Mouse (Mus musculus) heart, embryonic 11.5 days (tissue): Measurements from ENCODE around the gene Vkorc1l1. TPM values are rescaled to one million over a fixed set of nuclear protein-coding genes. Genes with fewer than 3 reads are reported as not detected.
"Not testable (repeated sequence)": the region's sequence is repeated elsewhere in the genome, so short reads cannot be mapped to it uniquely, and the experiment has no call there.

Experiments
- ATAC-seq: fragments of 200-750 bp; cut with Nextera tagmentation; replicated peaks from 2 replicates; pipeline ENCODE4 v1.8.0; 2017; ENCODE audit warnings: moderate library complexity; ENCODE audit not compliant: insufficient number of reproducible peaks, low FRiP score, low TSS enrichment
- H3K27ac ChIP-seq: fragments of 300-500 bp; sonication (generic); 2 replicates; pipeline ENCODE4 v1.5.1; 2014; ENCODE audit warnings: mild to moderate bottlenecking, low read depth, low read length
- H3K27me3 ChIP-seq: fragments of 300-500 bp; sonication (generic); 2 replicates; pipeline ENCODE4 v1.6.1; 2014; ENCODE audit warnings: mild to moderate bottlenecking, low read length, mixed read lengths; ENCODE audit not compliant: control insufficient read depth, insufficient read depth
- H3K36me3 ChIP-seq: fragments of 300-500 bp; sonication (generic); 2 replicates; pipeline ENCODE4 v1.6.1; 2014; ENCODE audit warnings: mild to moderate bottlenecking, low read length, moderate library complexity, mixed read lengths; ENCODE audit not compliant: control insufficient read depth, insufficient read depth
- H3K4me1 ChIP-seq: fragments of 300-500 bp; sonication (generic); 2 replicates; pipeline ENCODE4 v1.6.1; 2014; ENCODE audit warnings: low read length; ENCODE audit not compliant: control insufficient read depth, insufficient read depth
- H3K4me2 ChIP-seq: fragments of 300-500 bp; sonication (generic); 2 replicates; pipeline ENCODE4 v1.6.1; 2014; ENCODE audit warnings: mild to moderate bottlenecking, moderate library complexity
- H3K4me3 ChIP-seq: fragments of 300-500 bp; sonication (generic); 2 replicates; pipeline ENCODE4 v1.5.1; 2014; ENCODE audit warnings: low read depth, low read length
- H3K9ac ChIP-seq: fragments of 300-500 bp; sonication (generic); 2 replicates; pipeline ENCODE4 v1.6.1; 2014; ENCODE audit warnings: mild to moderate bottlenecking, low read depth, low read length, moderate library complexity
- H3K9me3 ChIP-seq: fragments of 300-500 bp; sonication (generic); replicated peaks from 2 replicates; pipeline ENCODE4 v1.6.1; 2016; ENCODE audit warnings: low read length; ENCODE audit not compliant: control insufficient read depth
- WGBS: fragments of 180-500 bp; shearing (Covaris S2); extraction: QIAGEN DNeasy Blood & Tissue Kit; methylation state at CpG from one replicate; pipeline ENCODE4 v1.1.7; 2014; ENCODE audit not compliant: insufficient replicate concordance; 5-methylcytosine and 5-hydroxymethylcytosine counted together
- polyA plus RNA-seq: library from polyadenylated mRNA; unstranded; fragments of >200 nt; fragmentation: Nextera tagmentation; extraction: Ambion mirVana; gene quantifications from 2 replicates; pipeline ENCODE4 v1.2.1, GENCODE M21; 2014

The Vkorc1l1 gene
- polyA plus RNA-seq, 1 experiment from 2014 or later = 16.3 TPM

DNA sequence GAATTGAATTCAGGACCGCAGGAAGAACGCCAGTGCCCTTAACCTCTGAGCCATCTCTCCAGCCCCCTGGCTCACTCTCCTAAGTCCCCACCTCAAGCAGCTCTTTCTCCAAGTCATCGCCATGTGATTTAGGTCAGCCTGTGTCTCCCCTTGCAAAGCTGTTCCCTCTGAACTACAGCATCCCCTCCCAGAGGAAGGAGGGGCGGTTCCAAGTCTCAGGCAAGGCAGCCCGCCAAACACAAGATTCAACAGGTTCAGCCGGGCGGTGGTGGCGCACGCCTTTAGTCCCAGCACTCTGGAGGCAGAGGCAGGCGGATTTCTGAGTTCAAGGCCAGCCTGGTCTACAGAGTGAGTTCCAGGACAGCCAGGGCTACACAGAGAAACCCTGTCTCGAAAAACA, 26.3 kb upstream of the Vkorc1l1 start:
- H3K36me3 ChIP-seq, ATAC-seq: not testable (repeated sequence)
- 78% methylated on average over 11 of the region's 11 CpGs for WGBS

DNA sequence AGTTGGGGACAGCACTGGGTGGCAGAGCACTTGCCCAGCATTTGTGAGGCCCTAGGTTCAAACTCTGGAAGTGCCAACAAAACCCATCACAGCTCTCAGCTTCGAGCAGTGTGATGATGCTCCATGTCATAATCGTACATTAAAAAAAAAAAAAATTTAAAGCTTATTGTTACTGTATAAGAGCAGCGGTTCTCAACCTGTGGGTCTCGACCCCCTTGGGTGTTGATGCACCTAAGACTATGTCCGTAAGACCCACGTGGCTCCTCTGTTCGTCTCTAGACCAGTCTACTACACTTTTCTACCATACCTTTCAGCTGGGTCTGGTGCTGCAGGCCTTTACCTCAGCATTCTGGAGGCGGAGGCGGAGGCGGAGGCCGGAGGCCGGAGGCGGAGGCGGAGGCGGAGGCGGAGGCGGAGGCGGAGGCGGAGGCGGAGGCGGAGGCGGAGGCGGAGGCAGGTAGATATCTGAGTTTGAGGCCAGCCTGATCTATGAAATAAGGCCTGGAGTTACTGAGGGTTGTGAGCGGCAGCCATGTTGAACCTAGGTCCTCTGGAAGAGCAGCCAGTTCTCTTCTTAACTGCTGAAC, 23.6 kb upstream of the Vkorc1l1 start:
- Histone ChIP-seq H3K9ac (no peak overlapping the region), H3K4me1 (no peaks in the 10 kb centered on the region), H3K9me3 (no peaks in the 10 kb centered on the region), H3K36me3 (no peaks in the 10 kb centered on the region), H3K4me3 (no peak overlapping the region), H3K4me2 (no peak overlapping the region), H3K27ac (no peak overlapping the region), H3K27me3 (no peaks in the 10 kb centered on the region)
- no peak for ATAC-seq
- WGBS = 77% methylated on average over 24 of the region's 24 CpGs

More for the DNA sequence above, 26.3 kb upstream of the Vkorc1l1 start:
- not testable (repeated sequence) for H3K9me3 ChIP-seq, H3K27ac ChIP-seq, H3K4me2 ChIP-seq, H3K4me3 ChIP-seq, H3K9ac ChIP-seq, H3K4me1 ChIP-seq, H3K27me3 ChIP-seq

DNA sequence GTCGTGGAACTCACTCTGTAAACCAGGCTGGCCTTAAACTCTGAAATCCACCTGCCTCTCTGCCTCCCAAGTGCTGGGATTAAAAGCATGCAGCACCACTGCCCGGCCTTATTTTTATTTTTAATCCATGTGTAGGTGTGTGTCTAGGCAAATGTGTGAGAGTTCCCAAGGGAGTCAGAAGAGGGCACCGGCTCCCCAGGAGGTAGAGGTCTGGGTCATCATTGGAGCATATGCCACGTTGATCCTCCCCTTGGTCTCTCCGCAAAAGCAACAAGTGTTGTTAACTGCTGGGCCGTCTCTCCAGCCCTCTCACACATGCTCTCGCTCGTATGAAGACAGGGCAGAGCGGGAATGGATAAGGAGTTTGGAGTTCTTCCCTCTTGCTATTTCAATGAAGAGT, 23.0 kb upstream of the Vkorc1l1 start:
- no peak overlapping the region for H3K27ac ChIP-seq
- no peaks in the 10 kb centered on the region for H3K9me3 ChIP-seq
- H3K4me3 ChIP-seq = no peak overlapping the region
- H3K9ac ChIP-seq = no peak overlapping the region
- H3K4me2 ChIP-seq = no peak overlapping the region
- no peak for ATAC-seq
- no peaks in the 10 kb centered on the region for H3K27me3 ChIP-seq
- WGBS = 74% methylated on average over 9 of the region's 9 CpGs
- no peaks in the 10 kb centered on the region for H3K4me1 ChIP-seq
- no peaks in the 10 kb centered on the region for H3K36me3 ChIP-seq

DNA sequence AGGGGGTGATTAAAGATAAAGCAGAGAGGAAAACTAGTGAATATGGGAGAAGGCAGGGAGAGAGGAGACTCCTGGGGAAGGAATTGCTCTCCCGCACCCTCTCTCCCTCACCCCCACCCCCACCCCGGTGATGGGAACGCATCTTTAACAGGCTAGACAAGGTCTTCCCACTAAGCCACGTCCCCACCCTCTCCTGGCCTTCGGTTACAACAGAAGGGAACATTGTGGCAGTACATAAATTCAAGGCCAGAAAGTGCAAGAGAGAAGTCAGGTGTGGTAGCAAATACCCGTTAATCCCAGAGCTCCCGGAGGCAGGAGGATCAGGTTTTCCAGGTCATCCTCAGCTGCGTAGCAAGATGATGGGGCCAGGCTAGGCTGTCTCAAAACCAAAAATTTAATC, 22.4 kb upstream of the Vkorc1l1 start:
- no peak overlapping the region for H3K4me3 ChIP-seq
- 58% methylated on average over 8 of the region's 8 CpGs for WGBS
- no peaks in the 10 kb centered on the region for H3K27me3 ChIP-seq
- H3K36me3 ChIP-seq = no peaks in the 10 kb centered on the region
- no peak overlapping the region for H3K9ac ChIP-seq
- no peak for ATAC-seq
- H3K27ac ChIP-seq = no peak overlapping the region
- H3K4me2 ChIP-seq = no peak overlapping the region
- H3K9me3 ChIP-seq = no peaks in the 10 kb centered on the region
- H3K4me1 ChIP-seq = no peaks in the 10 kb centered on the region

DNA sequence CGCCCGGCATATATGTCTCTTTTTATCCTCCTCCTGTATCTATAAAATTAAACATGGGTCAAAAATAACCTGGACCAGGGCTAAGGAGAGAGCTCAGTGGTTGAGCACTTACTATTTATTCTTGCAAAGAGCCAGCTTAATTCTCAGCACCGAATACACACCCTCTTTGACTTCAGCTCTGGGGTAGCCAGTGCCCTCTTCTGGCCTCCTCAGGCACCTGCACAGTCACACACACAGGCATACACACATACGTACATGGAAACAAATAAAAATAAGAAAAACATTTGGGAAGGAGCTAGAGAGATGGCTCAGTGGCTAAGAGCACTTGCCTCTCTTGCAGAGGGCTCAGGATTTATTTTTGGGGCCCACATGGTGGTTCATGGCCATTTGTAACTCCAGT, 19.8 kb upstream of the Vkorc1l1 start:
- Histone ChIP-seq H3K4me2 (no peak overlapping the region), H3K4me1 (no peaks in the 10 kb centered on the region), H3K9ac (no peak overlapping the region), H3K36me3 (no peaks in the 10 kb centered on the region), H3K27ac (no peak overlapping the region), H3K27me3 (no peaks in the 10 kb centered on the region), H3K9me3 (no peaks in the 10 kb centered on the region), H3K4me3 (no peak overlapping the region)
- ATAC-seq = no peak
- WGBS = 90% methylated on average over 4 of the region's 4 CpGs

DNA sequence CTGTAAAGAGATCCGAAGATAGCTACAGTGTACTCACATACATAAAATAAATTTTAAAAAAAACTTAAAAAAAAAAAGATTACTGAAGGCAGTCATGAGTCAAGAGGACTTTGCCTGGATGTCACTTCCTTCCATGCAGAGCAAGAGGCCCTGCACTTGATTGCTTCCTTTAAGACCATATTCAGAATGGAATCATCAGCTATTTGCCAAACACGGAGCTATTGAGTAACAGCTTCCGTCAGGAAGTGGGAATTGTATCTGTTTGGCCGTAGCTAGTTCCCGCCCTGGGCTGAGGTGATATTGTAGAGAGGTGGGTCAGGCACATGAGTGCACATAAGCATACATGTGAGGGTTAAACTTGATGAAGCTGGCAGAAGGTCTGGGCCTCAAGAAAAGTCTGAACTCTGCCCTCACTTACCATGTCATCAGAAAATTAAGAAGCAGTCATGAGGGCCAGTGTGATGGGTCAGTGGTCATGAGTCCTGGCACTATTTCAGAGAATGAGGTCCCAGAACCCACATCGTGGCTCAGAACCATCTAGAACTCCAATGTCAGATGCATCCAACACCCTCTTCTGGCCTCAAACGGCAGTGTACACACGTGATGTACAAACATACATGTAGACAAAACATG, 16.8 kb upstream of the Vkorc1l1 start:
- no peak overlapping the region for H3K27ac ChIP-seq
- no peak overlapping the region for H3K9ac ChIP-seq
- H3K4me3 ChIP-seq = no peak overlapping the region
- 81% methylated on average over 8 of the region's 8 CpGs for WGBS
- no peaks in the 10 kb centered on the region for H3K27me3 ChIP-seq
- no peak for ATAC-seq
- no peak overlapping the region for H3K4me2 ChIP-seq
- no peaks in the 10 kb centered on the region for H3K4me1 ChIP-seq
- H3K36me3 ChIP-seq = no peaks in the 10 kb centered on the region
- no peaks in the 10 kb centered on the region for H3K9me3 ChIP-seq

DNA sequence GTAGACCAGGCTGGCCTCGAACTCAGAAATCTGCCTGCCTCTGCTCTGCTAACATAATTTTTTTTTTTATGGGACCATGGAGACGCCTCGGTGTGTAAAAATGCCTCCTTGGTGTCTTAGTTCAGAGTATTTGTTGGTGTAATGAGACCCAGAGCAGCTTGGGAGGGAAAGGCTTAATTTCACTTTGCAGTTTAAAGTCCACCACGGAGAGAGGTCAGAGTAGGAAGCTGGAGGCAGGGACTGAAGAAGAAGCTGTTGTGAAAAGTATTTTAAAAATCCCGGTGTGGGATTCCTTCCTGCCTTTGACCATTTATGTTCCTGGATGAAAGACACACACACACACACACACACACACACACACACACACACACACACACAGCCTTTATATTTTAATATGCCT, 15.8 kb upstream of the Vkorc1l1 start:
- H3K27me3 ChIP-seq = no peaks in the 10 kb centered on the region
- H3K9ac ChIP-seq = no peak overlapping the region
- ATAC-seq = no peak
- no peak overlapping the region for H3K4me3 ChIP-seq
- no peaks in the 10 kb centered on the region for H3K36me3 ChIP-seq
- no peak overlapping the region for H3K4me2 ChIP-seq
- H3K27ac ChIP-seq = no peak overlapping the region
- WGBS = 73% methylated on average over 5 of the region's 5 CpGs
- H3K4me1 ChIP-seq = no peaks in the 10 kb centered on the region
- H3K9me3 ChIP-seq = no peaks in the 10 kb centered on the region

DNA sequence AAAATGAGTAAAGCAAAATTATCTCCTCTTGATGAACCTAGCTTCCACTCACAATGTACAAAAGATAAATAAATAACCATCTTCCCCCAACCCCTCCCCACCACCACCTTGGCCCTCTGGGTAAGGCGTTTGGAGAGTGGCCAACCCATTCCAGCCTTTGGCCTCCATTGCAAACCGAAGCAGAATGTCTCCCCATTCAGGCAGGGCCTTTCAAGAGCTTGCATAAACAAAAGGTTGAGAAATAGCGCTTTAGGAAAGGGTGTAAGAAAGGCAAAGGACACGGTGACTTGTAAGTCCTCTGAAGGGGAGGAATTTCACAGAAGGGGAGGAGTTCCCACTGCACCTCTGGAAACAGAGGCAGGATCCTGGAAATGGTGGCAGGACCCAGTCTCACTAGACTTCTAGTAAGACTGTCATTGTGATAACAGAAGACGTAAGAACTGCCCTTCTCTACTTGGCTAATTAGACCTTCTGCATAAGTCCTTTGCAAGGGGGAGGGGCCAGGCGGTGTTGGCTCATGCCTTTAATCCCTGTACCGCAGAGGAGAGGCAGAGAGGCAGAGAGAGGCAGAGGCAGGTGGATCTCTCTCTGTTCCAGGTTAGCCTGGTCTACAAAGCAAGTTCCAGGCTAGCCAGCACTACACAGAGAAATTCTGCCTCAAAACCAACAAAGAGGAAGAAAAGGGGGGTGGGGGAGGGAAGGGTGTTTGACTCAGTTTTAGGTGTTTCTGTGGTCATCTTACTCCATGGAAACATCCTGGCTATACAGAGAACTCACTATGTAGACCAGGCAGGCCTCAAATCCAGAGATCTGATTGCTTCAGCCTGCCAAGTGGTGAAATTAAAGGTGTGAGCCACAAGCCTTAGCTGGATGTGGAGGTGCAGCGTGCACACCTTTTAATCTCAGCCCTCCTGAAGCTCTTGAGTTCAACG, 11.6 kb upstream of the Vkorc1l1 start:
- H3K9me3 ChIP-seq = no peaks in the 10 kb centered on the region
- no peaks in the 10 kb centered on the region for H3K36me3 ChIP-seq
- H3K4me2 ChIP-seq = no peak overlapping the region
- no peak for ATAC-seq
- no peak overlapping the region for H3K27ac ChIP-seq
- H3K27me3 ChIP-seq = no peaks in the 10 kb centered on the region
- H3K9ac ChIP-seq = no peak overlapping the region
- H3K4me1 ChIP-seq = no peaks in the 10 kb centered on the region
- 49% methylated on average over 9 of the region's 9 CpGs for WGBS
- H3K4me3 ChIP-seq = no peak overlapping the region
